In the genomic region with DNA sequence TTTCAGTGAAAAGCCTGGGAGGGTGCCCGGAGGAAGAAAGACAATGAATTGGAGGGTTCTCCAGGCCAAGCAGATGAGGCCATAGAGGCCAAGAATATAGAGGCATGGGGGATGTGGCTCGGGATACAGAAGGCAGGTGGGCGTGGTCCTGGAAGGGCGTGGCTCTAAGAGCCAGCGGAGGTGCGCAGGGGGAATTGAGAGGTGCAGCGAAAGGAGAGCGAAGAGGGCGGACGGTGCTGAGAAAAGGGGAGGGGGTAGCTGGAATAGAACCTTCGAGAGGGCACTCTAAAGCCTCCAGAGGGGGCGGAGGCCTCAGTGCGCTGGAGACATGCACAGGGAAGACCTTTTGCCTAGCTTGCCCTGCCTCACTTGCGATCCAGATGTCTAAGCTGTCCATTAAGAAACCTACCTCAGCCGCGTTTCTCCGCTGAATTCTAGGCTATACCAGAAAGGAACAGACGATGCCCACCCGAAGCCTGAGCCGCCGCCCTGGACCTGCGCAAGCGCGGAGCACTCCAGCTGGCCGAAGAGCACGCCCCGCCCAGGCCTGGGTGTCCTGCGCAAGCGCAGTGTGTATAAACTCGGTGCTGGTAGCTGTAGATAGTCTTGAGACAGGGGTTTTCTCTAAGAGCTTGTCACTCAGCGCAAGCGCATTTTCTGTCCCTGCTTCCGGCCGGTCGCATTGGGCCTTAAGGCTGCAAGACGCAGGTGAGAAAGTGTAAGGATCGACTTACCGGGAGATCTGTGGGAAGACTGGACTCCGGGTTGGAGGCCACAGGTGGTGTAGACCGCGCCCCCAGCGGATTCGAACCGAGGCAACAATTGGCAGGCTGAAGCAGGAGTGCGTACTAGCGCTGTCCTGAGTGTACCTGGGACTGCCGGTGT, we compare ENCODE assay signal across 8 mouse cellular contexts. TPM values are rescaled to one million over a fixed set of nuclear protein-coding genes. Genes with fewer than 3 reads are reported as not detected.
DNase-seq lines count a peak whose midpoint lies in the region; ATAC-seq and TF ChIP-seq lines count a peak whose summit lies in the region.

A gene (minus strand): TSS at position 525 of the 885 bp plus-strand sequence.

- H3K4me2 ChIP-seq in embryonic facial prominence, embryonic 15.5 days (replicated peaks), result peak within 1 kb of the TSS; percentile 70
- peak within 1 kb of the TSS; percentile 69 for H3K4me2 ChIP-seq in limb, embryonic 14.5 days (replicated peaks; ENCODE audit: low read depth, low read length, severe bottlenecking)
- H3K4me2 ChIP-seq in midbrain, postnatal 0 days (ENCODE audit: low read depth, low read length, poor library complexity, severe bottlenecking), result peak within 1 kb of the TSS; percentile 66

- H3K4me3 ChIP-seq in bone marrow, adult 2 months (replicated peaks; ENCODE audit: control insufficient read depth, low read depth, low read length), result peak within 1 kb of the TSS; percentile 77
- H3K4me3 ChIP-seq in embryonic facial prominence, embryonic 15.5 days (replicated peaks), result peak within 1 kb of the TSS; percentile 70
- H3K4me3 ChIP-seq in limb, embryonic 14.5 days (replicated peaks; ENCODE audit: low read length), result peak within 1 kb of the TSS; percentile 66
- H3K4me3 ChIP-seq in midbrain, postnatal 0 days (ENCODE audit: low read depth, low read length), result peak within 1 kb of the TSS; percentile 75

- H3K36me3 ChIP-seq in embryonic facial prominence, embryonic 15.5 days, result no peaks in the 10 kb centered on the region
- peaks cover 3% of the 10 kb centered on the region; the same call in 1 of the 2 replicates for H3K36me3 ChIP-seq in limb, embryonic 14.5 days (ENCODE audit: control insufficient read depth, insufficient read depth, low read length)
- H3K36me3 ChIP-seq in midbrain, postnatal 0 days (ENCODE audit: insufficient read depth, low read length), result 0 out of 2 replicates have a peak, but pooled peaks cover 4% of the 10 kb centered on the region

- TF ChIP-seq POLR2A in bone marrow, adult 2 months (IDR thresholded peaks at IDR 0.05; ENCODE audit: borderline replicate concordance, control insufficient read depth, low read depth, low read length), result no peak; the same call in 1 of the 2 replicates
- TF ChIP-seq POLR2A in limb, embryonic 14.5 days (IDR thresholded peaks at IDR 0.05; ENCODE audit: borderline replicate concordance, extremely low read depth, insufficient read depth, insufficient read length), result peak; percentile 84; the same call in 1 of the 2 replicates

- 1% methylated on average over 47 of the region's 47 CpGs for WGBS in bone marrow, adult 2 months
- under 1% methylated on average over 47 of the region's 47 CpGs for WGBS in embryonic facial prominence, embryonic 15.5 days
- WGBS in limb, embryonic 14.5 days, result 1% methylated on average over 47 of the region's 47 CpGs
- WGBS in midbrain, postnatal 0 days, result under 1% methylated on average over 47 of the region's 47 CpGs

- DNase-seq in 416B (ENCODE audit: low read depth), result peak; percentile 95
- DNase-seq in heart, adult 8-10 months (ENCODE audit: low spot score), result peak; percentile 92
- peak; percentile 91 for DNase-seq in kidney, adult 9 months
- peak; percentile 94 for DNase-seq in limb, embryonic 14.5 days (ENCODE audit: low spot score)
- peak; percentile 98 for DNase-seq in midbrain, postnatal 0 days (ENCODE audit: low spot score)
- peak; percentile 71 to 76 for DNase-seq in spleen, postnatal 14 days (ENCODE audit: low spot score in 2 of 2)

- no peaks in the 10 kb centered on the region for H3K27me3 ChIP-seq in embryonic facial prominence, embryonic 15.5 days
- no peaks in the 10 kb centered on the region for H3K27me3 ChIP-seq in limb, embryonic 14.5 days (ENCODE audit: control insufficient read depth, insufficient read depth, low read length)
- H3K27me3 ChIP-seq in midbrain, postnatal 0 days (ENCODE audit: insufficient read depth, low read length), result no peaks in the 10 kb centered on the region

- H3K4me1 ChIP-seq in bone marrow, adult 2 months (ENCODE audit: control insufficient read depth, insufficient read depth, low read length), result no peaks in the 10 kb centered on the region
- peaks cover 9% of the 10 kb centered on the region; the same call in 1 of the 2 replicates for H3K4me1 ChIP-seq in embryonic facial prominence, embryonic 15.5 days
- H3K4me1 ChIP-seq in limb, embryonic 14.5 days (ENCODE audit: control insufficient read depth, insufficient read depth, low read length), result peaks cover 8% of the 10 kb centered on the region
- peaks cover 4% of the 10 kb centered on the region; the same call in 1 of the 2 replicates for H3K4me1 ChIP-seq in midbrain, postnatal 0 days (ENCODE audit: insufficient read depth, low read length)

- peak within 1 kb of the TSS; percentile 9; the same call in 1 of the 2 replicates for H3K27ac ChIP-seq in bone marrow, adult 2 months (ENCODE audit: control insufficient read depth, insufficient read depth, low read depth, low read length, poor library complexity)
- H3K27ac ChIP-seq in embryonic facial prominence, embryonic 15.5 days (replicated peaks), result peak within 1 kb of the TSS; percentile 90
- H3K27ac ChIP-seq in limb, embryonic 14.5 days (replicated peaks; ENCODE audit: low read depth, low read length), result peak within 1 kb of the TSS; percentile 84
- peak within 1 kb of the TSS; percentile 89 for H3K27ac ChIP-seq in midbrain, postnatal 0 days (ENCODE audit: low read depth, low read length)

- peak; percentile 95 for ATAC-seq in embryonic facial prominence, embryonic 15.5 days (ENCODE audit: insufficient number of reproducible peaks, low FRiP score, low TSS enrichment, low read depth)
- peak; percentile 97 for ATAC-seq in limb, embryonic 14.5 days (ENCODE audit: low FRiP score, low read depth)
- ATAC-seq in midbrain, postnatal 0 days (ENCODE audit: low FRiP score), result peak; percentile 98

- no peaks in the 10 kb centered on the region for H3K9me3 ChIP-seq in embryonic facial prominence, embryonic 15.5 days (replicated peaks)
- no peaks in the 10 kb centered on the region for H3K9me3 ChIP-seq in limb, embryonic 14.5 days (ENCODE audit: control insufficient read depth, low read length)
- H3K9me3 ChIP-seq in midbrain, postnatal 0 days (ENCODE audit: low read length), result no peaks in the 10 kb centered on the region

- H3K9ac ChIP-seq in embryonic facial prominence, embryonic 15.5 days, result peak within 1 kb of the TSS; percentile 45
- H3K9ac ChIP-seq in limb, embryonic 14.5 days (ENCODE audit: low read depth, low read length, severe bottlenecking), result peak within 1 kb of the TSS; percentile 65
- H3K9ac ChIP-seq in midbrain, postnatal 0 days (replicated peaks; ENCODE audit: low read length, poor library complexity, severe bottlenecking), result peak within 1 kb of the TSS; percentile 93

- peak; percentile 22; the same call in 1 of the 2 replicates for TF ChIP-seq CTCF in bone marrow, adult 2 months (IDR thresholded peaks at IDR 0.05; ENCODE audit: control insufficient read depth, insufficient read depth, low read length)
- TF ChIP-seq CTCF in midbrain, postnatal 0 days (IDR thresholded peaks at IDR 0.05), result peak; percentile 55

RNA-seq across cellular contexts. Expression of the gene that starts here (rescaled TPM):
- 2.5 and 4.7 TPM in 2 replicates for polyA plus RNA-seq in bone marrow, adult 2 months (2011; ENCODE audit: insufficient read depth, insufficient read length, low replicate concordance, missing spikeins)
- polyA plus RNA-seq in embryonic facial prominence, embryonic 15.5 days (2015; fragmentation: Nextera tagmentation; extraction: Ambion mirVana), result 59.4 and 61.7 TPM in 2 replicates
- total RNA-seq in heart, adult 8-10 months (2022), result 10 to 100 TPM in 2 of 4 experiments, 1 to 10 TPM in 2; 8.6 to 12.9 (median 10.7) TPM
- 61.4 and 70.6 TPM in 2 replicates for polyA plus RNA-seq in limb, embryonic 14.5 days (2012; rRNA removed)
- 57.9 and 61.9 TPM in 2 replicates for polyA plus RNA-seq in limb, embryonic 14.5 days (2014; fragmentation: Nextera tagmentation; extraction: Ambion mirVana)
- 173 and 174 TPM in 2 replicates for total RNA-seq in midbrain, postnatal 0 days (2014; rRNA removed)
- 326 and 342 TPM in 2 replicates for polyA plus RNA-seq in midbrain, postnatal 0 days (2015; fragmentation: Nextera tagmentation; extraction: Ambion mirVana)

Comparison
In these comparisons a context has a peak if more than half of its experiments do, and no peak if none do; other contexts are left out.
1. Peak in every context shown above with its lines: DNase-seq, ATAC-seq, H3K4me3 ChIP-seq and H3K27ac ChIP-seq.
2. RNA of the gene that starts here (total RNA-seq): 173 to 174 TPM in midbrain, postnatal 0 days; 8.6 to 12.9 TPM in heart, adult 8-10 months; every median in the first group is over 10 times any median in the second.
3. RNA of the gene that starts here (polyA plus RNA-seq): 326 to 342 TPM in midbrain, postnatal 0 days, 57.9 to 70.6 TPM in limb, embryonic 14.5 days and 59.4 to 61.7 TPM in embryonic facial prominence, embryonic 15.5 days; 2.5 to 4.7 TPM in bone marrow, adult 2 months; every median in the first group is over 10 times any median in the second.
4. H3K27ac ChIP-seq: peak in every context shown above with its lines; median percentile 90 in embryonic facial prominence, embryonic 15.5 days; 89 in midbrain, postnatal 0 days; 84 in limb, embryonic 14.5 days; 9 in bone marrow, adult 2 months.